Mouse (Mus musculus) midbrain, embryonic 12.5 days (tissue): ENCODE measurements around the gene Fgfr2. TPM values are rescaled to one million over a fixed set of nuclear protein-coding genes. Genes with fewer than 3 reads are reported as not detected.

Experiments used
- ATAC-seq: fragments of 200-750 bp; cut with Nextera tagmentation; 2 replicates; pipeline ENCODE4 v1.8.0; 2017; ENCODE audit warnings: low read depth, moderate TSS enrichment, moderate library complexity; ENCODE audit not compliant: low FRiP score
- H3K27ac ChIP-seq: fragments of 300-500 bp; sonication (generic); replicated peaks from 2 replicates; pipeline ENCODE4 v1.5.1; 2016; ENCODE audit warnings: mild to moderate bottlenecking
- H3K27me3 ChIP-seq: fragments of 300-500 bp; sonication (generic); 2 replicates; pipeline ENCODE4 v1.6.1; 2016; ENCODE audit warnings: mild to moderate bottlenecking
- H3K36me3 ChIP-seq: fragments of 300-500 bp; sonication (generic); 2 replicates; pipeline ENCODE4 v1.6.1; 2016
- H3K4me1 ChIP-seq: fragments of 300-500 bp; sonication (generic); 2 replicates; pipeline ENCODE4 v1.6.1; 2016
- H3K4me2 ChIP-seq: fragments of 300-500 bp; sonication (generic); replicated peaks from 2 replicates; pipeline ENCODE4 v1.6.1; 2016; ENCODE audit warnings: mild to moderate bottlenecking, moderate library complexity
- H3K4me3 ChIP-seq: fragments of 300-500 bp; sonication (generic); 2 replicates; pipeline ENCODE4 v1.5.1; 2016; ENCODE audit warnings: mild to moderate bottlenecking
- H3K9ac ChIP-seq: fragments of 300-500 bp; sonication (generic); replicated peaks from 2 replicates; pipeline ENCODE4 v1.6.1; 2016; ENCODE audit warnings: mild to moderate bottlenecking, moderate library complexity
- H3K9me3 ChIP-seq: fragments of 300-500 bp; sonication (generic); 2 replicates; pipeline ENCODE4 v1.6.1; 2016; ENCODE audit warnings: mild to moderate bottlenecking
- WGBS: fragments of 180-500 bp; shearing (Covaris S2); methylation state at CpG from one replicate; pipeline ENCODE4 v1.1.7; 2016; 5-methylcytosine and 5-hydroxymethylcytosine counted together
- polyA plus RNA-seq: library from polyadenylated mRNA; unstranded; fragments of >200 nt; fragmentation: Nextera tagmentation; extraction: Ambion mirVana; gene quantifications from 2 replicates; pipeline ENCODE4 v1.2.1, GENCODE M21; 2016

Fgfr2 gene
- polyA plus RNA-seq, 1 experiment from 2014 or later, result 96.5 TPM

- Histone ChIP-seq H3K4me3 (no peak overlapping the region), H3K9me3 (no peaks in the 10 kb centered on the region), H3K27ac (no peak overlapping the region), H3K27me3 (no peaks in the 10 kb centered on the region), H3K36me3 (peaks cover 18% of the 10 kb centered on the region), H3K4me2 (no peak overlapping the region), H3K4me1 (peaks cover 7% of the 10 kb centered on the region), H3K9ac (no peak overlapping the region)
- WGBS, result 88% methylated on average over 6 of the region's 6 CpGs
- no peak for ATAC-seq
These were observed 269.8 kb downstream of the Fgfr2 start for GRCm38 (mm10) chr7:132853361-132853760.

GRCm38 (mm10) chr7:132852173-132852844 is 270.8 kb downstream of the Fgfr2 start, which contains the start of gene Eef1akmt2:
Gene Eef1akmt2 (minus strand): TSS chr7:132852673.
- Histone ChIP-seq H3K36me3 (peaks cover 28% of the 10 kb centered on the region), H3K27ac (peak within 1 kb of the TSS; percentile 97), H3K4me2 (peak within 1 kb of the TSS; percentile 65), H3K9ac (peak within 1 kb of the TSS; percentile 74), H3K9me3 (no peaks in the 10 kb centered on the region), H3K27me3 (no peaks in the 10 kb centered on the region), H3K4me3 (peak within 1 kb of the TSS; percentile 65), H3K4me1 (peaks cover 7% of the 10 kb centered on the region)
- ATAC-seq, result peak; percentile 96
- WGBS, result 0% methylated on average over 37 of the region's 37 CpGs

DNA sequence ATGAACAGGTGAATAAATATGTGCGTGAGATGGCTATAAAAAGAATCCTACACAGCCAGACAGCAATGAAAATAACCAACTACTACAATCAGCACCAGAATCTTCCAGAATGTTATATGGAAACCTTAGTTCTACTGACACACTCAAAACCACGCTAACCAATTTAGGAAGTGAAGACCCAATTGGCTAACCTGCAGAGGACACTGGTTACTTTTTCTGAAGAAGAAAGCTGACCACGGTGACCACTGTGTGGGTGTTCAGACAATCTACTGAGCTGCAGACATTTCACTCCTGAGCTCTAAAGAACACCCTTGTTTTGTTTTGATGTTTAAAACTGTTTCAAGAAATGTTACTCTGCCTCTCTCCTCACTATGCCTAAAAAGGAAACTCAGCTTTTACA is 280.0 kb downstream of the Fgfr2 start:
- WGBS, result 93% methylated on average over 3 of the region's 3 CpGs
- H3K27ac ChIP-seq, result no peak overlapping the region
- peaks cover 26% of the 10 kb centered on the region; the same call in 1 of the 2 replicates for H3K36me3 ChIP-seq
- ATAC-seq, result no peak
- no peak overlapping the region for H3K4me3 ChIP-seq
- no peaks in the 10 kb centered on the region for H3K4me1 ChIP-seq
- H3K9me3 ChIP-seq, result no peaks in the 10 kb centered on the region
- H3K4me2 ChIP-seq, result no peak overlapping the region
- H3K9ac ChIP-seq, result no peak overlapping the region
- H3K27me3 ChIP-seq, result no peaks in the 10 kb centered on the region

GRCm38 (mm10) chr7:132842455-132842854 is 280.7 kb downstream of the Fgfr2 start:
- Histone ChIP-seq H3K4me3 (no peak overlapping the region), H3K9ac (no peak overlapping the region), H3K36me3 (peaks cover 20% of the 10 kb centered on the region; the same call in 1 of the 2 replicates), H3K27ac (no peak overlapping the region), H3K4me2 (no peak overlapping the region), H3K27me3 (no peaks in the 10 kb centered on the region), H3K4me1 (no peaks in the 10 kb centered on the region), H3K9me3 (no peaks in the 10 kb centered on the region)
- WGBS, result 94% methylated on average over 1 of the region's 1 CpGs
- no peak for ATAC-seq

DNA sequence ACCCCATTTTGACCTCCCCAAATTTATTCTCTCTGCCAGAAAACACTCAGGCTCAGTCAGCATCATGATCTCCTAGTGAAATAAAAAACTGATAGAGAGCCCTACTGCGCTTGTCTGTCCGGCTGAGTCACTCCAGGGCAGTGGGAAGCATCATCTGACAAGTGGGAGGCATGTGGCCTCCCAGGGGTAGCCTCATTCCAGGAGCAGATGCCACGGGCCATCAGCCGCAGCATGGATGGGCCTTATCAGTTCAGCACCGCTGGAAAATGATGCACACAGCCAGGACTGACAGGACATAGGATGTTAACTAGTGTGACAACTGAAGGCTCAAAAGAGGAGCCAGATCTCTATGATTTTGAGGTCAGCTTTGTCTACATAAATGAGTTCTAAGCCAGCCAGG is 281.9 kb downstream of the Fgfr2 start:
- Histone ChIP-seq H3K4me2 (no peak overlapping the region), H3K36me3 (peaks cover 18% of the 10 kb centered on the region), H3K9me3 (no peaks in the 10 kb centered on the region), H3K9ac (no peak overlapping the region), H3K4me1 (no peaks in the 10 kb centered on the region), H3K4me3 (no peak overlapping the region), H3K27ac (no peak overlapping the region), H3K27me3 (no peaks in the 10 kb centered on the region)
- WGBS, result 79% methylated on average over 5 of the region's 5 CpGs
- ATAC-seq, result no peak

GRCm38 (mm10) chr7:132830955-132831354 is 292.2 kb downstream of the Fgfr2 start:
- Histone ChIP-seq H3K9ac (no peak overlapping the region), H3K27ac (no peak overlapping the region), H3K4me2 (no peak overlapping the region), H3K4me1 (no peaks in the 10 kb centered on the region), H3K4me3 (no peak overlapping the region), H3K27me3 (no peaks in the 10 kb centered on the region), H3K36me3 (peaks cover 38% of the 10 kb centered on the region), H3K9me3 (no peaks in the 10 kb centered on the region)
- no peak for ATAC-seq
- WGBS, result 88% methylated on average over 4 of the region's 4 CpGs

- no peak overlapping the region for H3K4me3 ChIP-seq
- H3K27me3 ChIP-seq, result no peaks in the 10 kb centered on the region
- H3K9me3 ChIP-seq, result no peaks in the 10 kb centered on the region
- no peak overlapping the region for H3K27ac ChIP-seq
- peaks cover 25% of the 10 kb centered on the region for H3K36me3 ChIP-seq
- H3K4me2 ChIP-seq, result no peak overlapping the region
- H3K9ac ChIP-seq, result no peak overlapping the region
- no peak for ATAC-seq
- 19% methylated on average over 1 of the region's 1 CpGs for WGBS
- H3K4me1 ChIP-seq, result peaks cover 12% of the 10 kb centered on the region; the same call in 1 of the 2 replicates
These were observed 298.7 kb downstream of the Fgfr2 start for GRCm38 (mm10) chr7:132824346-132825022.

GRCm38 (mm10) chr7:132823832-132824231 is 299.3 kb downstream of the Fgfr2 start:
- H3K27ac ChIP-seq, result no peak overlapping the region
- no peaks in the 10 kb centered on the region for H3K27me3 ChIP-seq
- ATAC-seq, result no peak
- no peak overlapping the region for H3K9ac ChIP-seq
- peaks cover 12% of the 10 kb centered on the region; the same call in 1 of the 2 replicates for H3K4me1 ChIP-seq
- peaks cover 25% of the 10 kb centered on the region for H3K36me3 ChIP-seq
- no peaks in the 10 kb centered on the region for H3K9me3 ChIP-seq
- no peak overlapping the region for H3K4me2 ChIP-seq
- H3K4me3 ChIP-seq, result no peak overlapping the region

DNA sequence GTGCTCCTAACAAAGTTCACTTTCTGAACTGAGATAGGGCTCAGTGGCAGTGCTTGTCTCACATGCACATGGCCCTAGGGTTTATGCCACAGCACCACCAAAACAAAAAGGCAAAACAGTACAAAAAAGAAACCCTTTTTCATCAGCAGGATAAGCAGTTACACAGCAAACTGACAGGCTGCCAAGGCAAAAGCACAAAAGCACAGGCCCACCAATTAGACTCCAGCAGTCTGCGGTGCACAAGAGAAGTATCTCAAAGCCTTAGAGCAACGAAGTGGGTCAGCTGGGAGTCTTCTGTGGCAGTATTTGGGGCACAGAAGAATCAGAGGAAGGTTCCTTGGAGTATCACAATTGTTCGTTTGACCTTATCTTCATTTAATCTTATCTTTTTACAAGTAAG is 302.5 kb downstream of the Fgfr2 start:
- no peak overlapping the region for H3K4me2 ChIP-seq
- no peak overlapping the region for H3K4me3 ChIP-seq
- no peaks in the 10 kb centered on the region for H3K27me3 ChIP-seq
- peaks cover 8% of the 10 kb centered on the region for H3K36me3 ChIP-seq
- H3K9me3 ChIP-seq, result no peaks in the 10 kb centered on the region
- H3K4me1 ChIP-seq, result peaks cover 16% of the 10 kb centered on the region
- H3K9ac ChIP-seq, result no peak overlapping the region
- ATAC-seq, result no peak
- WGBS, result 76% methylated on average over 3 of the region's 3 CpGs
- H3K27ac ChIP-seq, result no peak overlapping the region

DNA sequence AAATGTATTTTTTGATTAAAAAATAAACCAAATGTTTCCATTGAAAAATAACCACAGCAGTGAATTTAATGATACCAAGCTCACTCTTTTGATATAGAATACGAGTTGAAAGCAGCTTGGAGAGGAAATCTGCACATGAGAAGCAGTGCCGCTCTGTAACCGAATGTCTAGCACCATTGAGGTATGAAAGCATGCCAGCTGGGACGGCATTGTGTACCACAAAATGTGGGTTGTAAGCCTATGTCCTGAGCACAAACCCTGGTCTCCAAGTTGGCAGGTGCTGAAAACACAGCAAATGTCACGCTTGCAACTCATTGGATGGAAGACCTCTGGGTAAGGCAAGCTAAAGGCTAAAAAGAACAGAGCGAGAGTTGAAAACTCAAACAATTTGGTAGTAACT is 306.1 kb downstream of the Fgfr2 start:
- Histone ChIP-seq H3K36me3 (0 out of 2 replicates have a peak, but pooled peaks cover 3% of the 10 kb centered on the region), H3K4me2 (no peak overlapping the region), H3K9ac (no peak overlapping the region), H3K27ac (no peak overlapping the region), H3K4me1 (peaks cover 31% of the 10 kb centered on the region), H3K4me3 (no peak overlapping the region), H3K27me3 (no peaks in the 10 kb centered on the region), H3K9me3 (no peaks in the 10 kb centered on the region)
- 69% methylated on average over 6 of the region's 6 CpGs for WGBS
- ATAC-seq, result no peak

GRCm38 (mm10) chr7:132816528-132816927 is 306.6 kb downstream of the Fgfr2 start:
- WGBS, result 48% methylated on average over 2 of the region's 2 CpGs
- no peaks in the 10 kb centered on the region for H3K9me3 ChIP-seq
- H3K9ac ChIP-seq, result no peak overlapping the region
- no peak overlapping the region for H3K27ac ChIP-seq
- no peak overlapping the region for H3K4me2 ChIP-seq
- H3K4me1 ChIP-seq, result peaks cover 36% of the 10 kb centered on the region
- 0 out of 2 replicates have a peak, but pooled peaks cover 3% of the 10 kb centered on the region for H3K36me3 ChIP-seq
- no peaks in the 10 kb centered on the region for H3K27me3 ChIP-seq
- no peak overlapping the region for H3K4me3 ChIP-seq
- no peak for ATAC-seq

GRCm38 (mm10) chr7:132815081-132815480 is 308.1 kb downstream of the Fgfr2 start:
- Histone ChIP-seq H3K9ac (no peak overlapping the region), H3K9me3 (no peaks in the 10 kb centered on the region), H3K4me3 (no peak overlapping the region), H3K36me3 (0 out of 2 replicates have a peak, but pooled peaks cover 1% of the 10 kb centered on the region), H3K27ac (no peak overlapping the region), H3K4me1 (peaks cover 44% of the 10 kb centered on the region), H3K4me2 (no peak overlapping the region), H3K27me3 (no peaks in the 10 kb centered on the region)
- WGBS, result 76% methylated on average over 5 of the region's 5 CpGs
- no peak for ATAC-seq
